Mouse (Mus musculus) heart, postnatal 10 days (tissue): ENCODE measurements at regions not wholly inside any gene's neighbourhood (a gene's known extent, or its start where the extent isn't known, plus 50 kb on each side); places are given as distances from the start of the nearest gene placed in this dataset.

Experiments
- DNase-seq, 2 experiments: peaks; one replicate each; pipeline ENCODE4 v3.0.0; 2021
- intact Hi-C: fragments of 180-260 bp; cut with DNase I; formaldehyde crosslinking; loops from one replicate; pipeline ENCODE4 v1.15.1; 2025

DNA sequence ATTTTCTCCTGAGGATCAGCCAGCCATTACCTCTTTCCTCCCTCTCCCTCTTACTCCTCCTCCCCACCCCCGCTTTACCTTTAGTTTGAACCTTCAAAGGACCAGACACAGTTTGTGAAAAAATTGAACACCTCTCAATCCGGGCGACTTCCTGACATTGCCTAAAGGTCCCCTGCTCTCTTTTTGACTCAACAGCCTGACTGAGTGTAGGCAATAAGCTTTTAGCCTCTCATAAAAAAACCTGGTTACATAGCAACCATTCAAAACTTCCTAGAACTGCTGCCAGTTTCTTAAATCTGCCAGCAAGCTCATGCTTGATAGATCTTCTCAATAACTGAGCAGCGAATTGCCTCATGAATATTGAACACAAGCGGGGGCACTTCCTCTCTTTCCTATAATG lies 71.7 kb downstream of the Zfp945 start:
- intact Hi-C loops, result no loop called here

DNA sequence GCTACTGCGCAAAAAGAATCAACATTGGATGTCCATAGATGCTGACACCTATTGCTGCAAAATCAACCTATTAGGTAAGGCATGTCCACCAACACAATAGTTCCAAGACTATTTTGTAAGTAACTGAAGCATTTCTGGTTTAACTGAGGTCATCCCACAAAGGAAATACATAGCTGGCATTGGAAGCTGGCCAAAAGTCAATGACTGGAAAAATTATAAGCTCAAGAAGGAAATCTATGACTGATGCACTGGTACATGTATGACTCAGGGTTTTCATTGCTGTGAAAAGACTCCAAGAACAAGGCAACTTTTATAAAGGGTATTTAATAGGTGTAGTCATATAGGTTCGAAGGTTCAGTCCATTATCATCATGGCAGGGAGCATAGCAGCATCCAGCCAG lies 82.5 kb downstream of the Zfp945 start:
- intact Hi-C loops, result no loop called here
- no peak for DNase-seq

More for the DNA sequence above, 71.7 kb downstream of the Zfp945 start:
- DNase-seq, result no peak

DNA sequence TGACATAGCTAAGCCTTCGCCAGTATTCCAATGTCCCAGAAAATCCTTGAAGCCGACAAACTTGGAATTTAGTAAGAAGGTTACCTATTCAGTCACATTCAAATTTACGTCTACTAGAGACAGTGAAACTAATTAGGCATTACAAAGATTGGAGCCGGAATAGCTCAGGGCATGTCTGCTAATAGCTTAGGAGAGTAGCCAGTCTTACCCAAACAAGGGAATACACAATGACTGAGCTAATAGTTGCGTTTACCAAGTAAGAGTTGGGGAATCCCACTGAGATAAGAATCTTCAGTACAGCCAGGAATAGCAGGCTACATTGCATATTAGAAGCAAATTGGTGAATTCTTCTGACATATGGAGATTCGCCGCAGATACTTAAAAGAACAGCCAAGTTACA lies 121.2 kb downstream of the Zfp945 start:
- no peak for DNase-seq
- intact Hi-C loops, result no loop called here

DNA sequence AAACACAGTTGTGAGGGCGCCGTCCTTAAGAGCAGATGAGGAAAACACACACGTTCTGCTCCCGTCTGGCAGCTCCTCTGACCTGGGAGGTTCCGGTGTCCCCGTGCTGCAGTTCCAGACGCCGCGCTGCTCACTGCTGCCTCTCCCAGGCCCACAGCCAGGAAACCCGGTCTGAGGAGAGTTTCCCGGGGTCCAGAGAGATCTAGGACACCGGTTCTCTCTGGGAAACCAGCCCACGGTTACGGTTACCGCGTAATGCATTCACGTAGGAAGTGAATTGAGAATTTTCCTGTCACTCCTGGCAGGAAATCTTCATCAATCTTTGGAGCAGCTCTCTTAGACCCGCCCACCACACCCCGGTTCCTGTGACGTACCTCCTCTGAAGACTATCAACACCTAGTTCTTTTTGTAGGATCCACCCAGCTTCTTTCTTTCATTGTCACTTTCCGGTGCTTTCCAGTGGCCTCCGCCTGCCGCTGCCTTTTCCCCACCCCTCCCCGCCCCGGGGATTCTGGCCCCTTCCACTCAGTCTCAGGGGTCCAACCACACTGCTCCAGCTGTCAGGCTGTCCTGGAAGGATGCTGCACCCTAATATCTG lies 127.3 kb downstream of the Zfp945 start:
- peak; percentile 68 to 70 for DNase-seq
- intact Hi-C loops, result loop anchor here (10.0 kb wide), 2 partner anchors 125 to 455 kb away; partner anchors contain the start of genes Zfp40 and Zfp945

DNA sequence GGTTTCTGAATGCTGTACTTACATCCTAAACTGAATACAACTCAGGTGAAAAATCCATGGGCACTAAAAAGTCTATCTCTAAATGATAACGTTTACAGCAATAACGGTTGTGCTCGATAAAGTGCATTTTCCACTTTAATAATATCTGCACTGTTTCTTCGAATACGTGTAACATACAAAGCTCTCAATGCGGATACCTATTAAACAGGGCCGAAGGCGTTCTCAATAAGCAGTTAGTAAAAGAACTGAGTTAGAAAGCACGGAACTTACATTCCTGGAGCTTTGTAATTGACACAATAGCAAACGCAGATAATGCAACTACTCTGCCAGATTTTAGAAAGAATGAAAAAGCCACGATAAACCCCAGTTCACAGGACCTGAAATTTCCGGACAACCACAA lies 127.8 kb downstream of the Zfp945 start:
- intact Hi-C loops, result loop anchor here (10.0 kb wide), 2 partner anchors 126 to 456 kb away; partner anchors contain the start of genes Zfp40 and Zfp945
- no peak for DNase-seq

DNA sequence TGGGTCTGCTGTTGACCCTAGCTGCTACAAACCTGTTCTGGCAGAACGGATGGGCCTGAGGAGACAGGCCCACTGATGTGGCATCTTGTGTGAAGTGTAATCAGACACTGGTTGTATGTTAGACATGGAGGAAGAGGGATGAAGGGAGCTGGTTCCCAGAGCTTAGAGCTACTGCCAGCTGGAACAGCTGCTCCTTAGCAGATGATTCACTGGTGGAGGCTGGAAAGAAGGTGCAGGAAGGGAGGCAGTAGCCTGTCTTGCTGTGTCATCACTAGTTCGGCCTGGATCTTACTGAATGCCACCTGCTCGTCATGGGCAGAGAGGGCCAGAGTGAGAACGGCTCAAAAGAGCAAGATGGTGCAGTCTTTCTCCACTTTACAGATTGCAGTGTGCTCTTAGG lies 130.6 kb downstream of the Zfp945 start:
- intact Hi-C loops, result loop anchor here (10.0 kb wide), 2 partner anchors 128 to 458 kb away; partner anchors contain the start of genes Zfp40 and Zfp945

More for the DNA sequence above, 130.6 kb downstream of the Zfp945 start:
- DNase-seq, result no peak
